Mouse (Mus musculus): ENCODE results near the gene R3hdml.

DNA sequence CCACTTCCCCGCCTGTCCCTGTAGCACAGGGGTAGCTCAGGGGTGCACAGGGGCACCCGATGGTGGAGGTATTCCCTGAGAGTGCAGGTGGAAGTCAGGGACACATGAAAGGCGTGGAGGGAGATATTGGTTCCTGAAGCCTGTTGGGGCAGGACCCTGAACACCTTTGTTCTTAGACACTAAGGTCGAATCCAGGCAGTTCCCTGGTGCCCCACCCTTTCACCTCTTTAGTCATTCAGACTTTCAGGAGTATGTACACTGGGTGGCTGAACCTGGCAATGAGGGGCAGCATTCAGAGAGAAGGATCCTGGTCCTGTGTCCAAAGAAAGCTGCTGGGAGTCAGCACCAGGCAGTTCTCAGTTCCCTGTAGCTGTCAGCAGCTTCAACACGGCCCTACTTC is 29.7 kb upstream of the R3hdml start:
- no peak for TF ChIP-seq CTCF (IDR thresholded peaks at IDR 0.05; ENCODE audit: low read depth, low read length)
- TF ChIP-seq GATA2 (IDR thresholded peaks at IDR 0.05; ENCODE audit: borderline replicate concordance, low read depth, low read length), result no peak
- no peak for TF ChIP-seq GATA1 (IDR thresholded peaks at IDR 0.05; ENCODE audit: borderline replicate concordance, low read length)
- no peak for TF ChIP-seq TAL1 (conservative IDR thresholded peaks at IDR 0.05; ENCODE audit: low read depth, low read length)

Measured in G1E (cell line).